Mouse (Mus musculus) ES-CJ7 (cell line): ENCODE results near the gene F11.

Experiments
- DNase-seq: peaks from one replicate; pipeline ENCODE4 v3.0.0; 2011; ENCODE audit warnings: low read depth, low spot score

Gene F11

GRCm38 (mm10) chr8:45261920-45262319 lies at the start of gene F11:
Gene F11, minus strand, starts transcription at chr8:45262031.
- DNase-seq: no peak

GRCm38 (mm10) chr8:45310967-45311366 lies 49.1 kb upstream of the F11 start:
- no peak for DNase-seq

GRCm38 (mm10) chr8:45308366-45308765 lies 46.5 kb upstream of the F11 start, which contains the start of gene Gm45753:
Gene Gm45753, minus strand, starts transcription at chr8:45308466.
- DNase-seq: no peak

- DNase-seq: no peak
Measured at GRCm38 (mm10) chr8:45305479-45305878, 43.6 kb upstream of the F11 start.

- DNase-seq: no peak
Measured at GRCm38 (mm10) chr8:45304354-45304753, 42.5 kb upstream of the F11 start.

GRCm38 (mm10) chr8:45302390-45302789 lies 40.6 kb upstream of the F11 start:
- no peak for DNase-seq

- DNase-seq: no peak
Measured at GRCm38 (mm10) chr8:45295276-45295675, 33.4 kb upstream of the F11 start.

GRCm38 (mm10) chr8:45294687-45295086 lies 32.9 kb upstream of the F11 start, which contains the start of gene Klkb1:
Gene Klkb1, minus strand, starts transcription at chr8:45294859.
- DNase-seq: no peak

GRCm38 (mm10) chr8:45291790-45292189 lies 30.0 kb upstream of the F11 start:
- no peak for DNase-seq

GRCm38 (mm10) chr8:45281630-45282029 lies 19.8 kb upstream of the F11 start:
- no peak for DNase-seq

GRCm38 (mm10) chr8:45277453-45277852 lies 15.6 kb upstream of the F11 start:
- DNase-seq: no peak

GRCm38 (mm10) chr8:45274317-45274716 lies 12.5 kb upstream of the F11 start:
- DNase-seq: no peak

GRCm38 (mm10) chr8:45269056-45269455 lies 7.2 kb upstream of the F11 start:
- no peak for DNase-seq

GRCm38 (mm10) chr8:45268485-45268884 lies 6.7 kb upstream of the F11 start:
- DNase-seq: no peak

- no peak for DNase-seq
Measured at GRCm38 (mm10) chr8:45267611-45268391, 6.0 kb upstream of the F11 start.

- peak; percentile 58 for DNase-seq
Measured at GRCm38 (mm10) chr8:45266993-45267392, 5.2 kb upstream of the F11 start.

GRCm38 (mm10) chr8:45264918-45265317 lies 3.1 kb upstream of the F11 start:
- DNase-seq: no peak

GRCm38 (mm10) chr8:45262851-45263250 lies 1.0 kb upstream of the F11 start:
- DNase-seq: no peak

- no peak for DNase-seq
Measured at GRCm38 (mm10) chr8:45258421-45258820, 3.4 kb downstream of the F11 start.

GRCm38 (mm10) chr8:45255040-45255439 lies 6.8 kb downstream of the F11 start:
- no peak for DNase-seq

- DNase-seq: no peak
Measured at GRCm38 (mm10) chr8:45254194-45254842, 7.5 kb downstream of the F11 start.

- DNase-seq: no peak
Measured at GRCm38 (mm10) chr8:45253586-45253985, 8.2 kb downstream of the F11 start.

GRCm38 (mm10) chr8:45253111-45253510 lies 8.7 kb downstream of the F11 start:
- no peak for DNase-seq
